Mouse (Mus musculus) MEL-GATA-1-ER (cell line): Measurements from ENCODE around the gene Dhrs7c.

Experiments used
- DNase-seq: peaks from one replicate; pipeline ENCODE4 v3.0.0-alpha.2; 2012; ENCODE audit warnings: low read depth; ENCODE audit errors: extremely low read depth

The Dhrs7c gene

DNA sequence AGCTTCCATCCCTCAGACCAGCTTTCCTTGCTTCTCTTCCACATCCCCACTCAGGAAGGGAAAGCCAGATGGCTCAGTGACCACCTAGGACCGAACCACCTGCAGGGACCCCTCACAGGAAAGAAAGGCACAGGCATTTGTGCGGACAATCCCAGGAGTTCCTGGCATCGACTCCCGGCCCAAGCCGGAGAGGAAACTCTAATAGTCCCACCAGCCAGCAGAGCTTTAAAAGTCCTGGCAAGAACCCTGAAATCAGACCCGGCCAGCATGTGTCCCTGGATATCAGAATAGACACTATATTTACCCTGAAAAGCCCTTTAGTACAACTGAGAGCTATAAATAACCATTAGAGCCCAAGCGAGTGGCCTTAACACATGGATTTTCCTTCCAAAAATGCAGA lies at the start of gene Dhrs7c:
TSS of gene Dhrs7c (plus strand) at position 257 of the 400 bp plus-strand sequence.
- no peak for DNase-seq

- no peak for DNase-seq
Observed at GRCm38 (mm10) chr11:67756287-67756686, 41.7 kb upstream of the Dhrs7c start.

DNA sequence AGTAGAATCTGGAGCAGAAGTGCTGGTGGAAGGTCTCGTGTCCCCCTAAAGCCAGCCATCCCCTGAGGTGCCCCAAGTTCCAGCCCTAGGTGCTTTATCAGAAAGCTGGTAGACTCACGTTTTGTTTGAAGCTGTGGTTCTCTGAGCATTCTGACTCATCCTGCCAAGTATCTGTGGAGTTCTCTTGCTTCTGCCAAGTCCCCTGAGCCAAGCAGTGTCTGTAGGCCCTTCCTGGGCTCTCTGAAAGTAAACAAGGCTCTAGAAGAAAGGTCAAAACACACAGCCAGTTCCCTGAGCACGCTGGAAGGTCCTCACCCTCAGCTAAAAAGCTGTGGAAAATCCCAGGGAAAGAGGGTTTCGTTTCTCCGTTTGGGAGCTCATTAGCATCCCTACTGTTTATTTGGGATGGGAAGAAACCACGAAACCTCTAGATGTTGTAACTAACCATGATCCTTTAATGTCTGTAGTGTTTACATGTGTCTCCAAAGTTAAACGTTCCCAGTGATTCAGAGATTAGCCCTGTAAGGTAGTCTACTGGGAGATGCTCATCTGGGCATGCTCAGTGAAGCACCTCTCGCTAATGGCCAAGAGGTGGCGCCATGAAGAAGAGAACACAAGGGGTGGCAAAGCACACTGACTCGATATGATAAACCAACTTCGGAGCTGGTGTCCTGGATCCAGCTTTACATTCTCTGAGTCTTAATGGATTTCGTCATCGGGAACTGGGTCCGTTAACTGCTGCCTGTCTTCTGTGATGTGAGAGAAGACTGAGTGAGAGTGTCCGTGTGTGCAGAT lies 40.4 kb upstream of the Dhrs7c start:
- no peak for DNase-seq

- DNase-seq = no peak
Observed at GRCm38 (mm10) chr11:67771053-67771452, 26.9 kb upstream of the Dhrs7c start, which contains the start of gene Glp2r. TSS of gene Glp2r (minus strand) at chr11:67771153.

DNA sequence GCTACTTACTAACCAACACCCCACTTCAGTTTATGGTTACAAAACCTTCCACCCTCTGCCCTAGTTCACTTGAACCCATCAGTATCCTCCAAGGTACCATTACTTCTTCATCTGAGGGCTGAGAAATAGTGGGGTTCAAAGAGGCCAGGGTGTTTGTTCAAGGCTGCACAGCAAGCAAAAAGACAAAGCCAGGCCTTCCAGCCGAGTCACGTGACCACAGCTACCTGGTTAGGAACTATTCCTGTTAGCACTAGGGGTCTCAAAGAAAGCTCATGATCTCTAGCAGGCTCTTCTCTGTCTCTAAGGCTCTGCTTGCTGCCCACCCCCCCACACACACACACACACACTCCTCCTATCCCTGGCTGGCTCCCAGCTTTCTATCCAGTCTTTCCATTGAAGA lies 26.3 kb upstream of the Dhrs7c start:
- no peak for DNase-seq

DNA sequence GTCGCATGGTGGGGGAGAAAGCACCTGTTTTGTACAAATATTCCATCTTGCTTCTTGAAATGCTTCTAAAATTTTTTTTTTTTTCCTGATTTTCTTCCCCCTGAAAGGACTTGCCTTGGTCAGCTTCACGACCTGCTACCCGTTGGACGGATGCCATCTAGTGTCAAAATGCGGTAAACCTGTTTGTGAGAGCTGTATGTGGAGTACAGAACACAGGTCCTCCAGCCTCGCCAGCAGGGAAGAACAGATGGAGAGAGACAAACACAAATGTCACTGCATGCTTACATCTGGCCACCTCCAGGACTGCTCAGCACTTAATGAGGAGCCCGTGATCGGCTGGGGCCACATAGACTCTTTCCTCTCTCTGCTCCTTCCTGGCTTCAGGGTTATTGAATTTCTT lies 25.4 kb upstream of the Dhrs7c start:
- no peak for DNase-seq

DNA sequence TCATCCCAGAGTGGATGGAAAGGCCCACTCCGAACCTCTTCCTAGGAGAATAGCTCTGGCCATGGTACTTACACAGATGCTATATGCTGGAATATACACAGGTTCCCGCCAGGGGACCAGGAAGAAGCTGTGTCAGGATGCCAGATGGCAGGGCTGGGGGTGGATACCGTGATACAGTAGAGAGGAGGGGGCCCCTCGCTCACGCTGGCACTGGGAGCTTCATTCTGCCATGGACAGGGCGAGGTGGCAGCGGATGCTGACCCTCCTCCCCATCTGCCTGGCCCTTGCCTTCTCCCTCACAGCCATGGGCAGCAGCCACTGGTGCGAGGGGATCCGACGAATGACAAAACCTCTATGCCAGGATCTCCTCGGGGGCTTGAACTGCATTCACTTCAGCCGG lies 23.6 kb upstream of the Dhrs7c start, which contains the start of gene Gsg1l2:
TSS of gene Gsg1l2 (plus strand) at position 230 of the 400 bp plus-strand sequence.
- no peak for DNase-seq

DNA sequence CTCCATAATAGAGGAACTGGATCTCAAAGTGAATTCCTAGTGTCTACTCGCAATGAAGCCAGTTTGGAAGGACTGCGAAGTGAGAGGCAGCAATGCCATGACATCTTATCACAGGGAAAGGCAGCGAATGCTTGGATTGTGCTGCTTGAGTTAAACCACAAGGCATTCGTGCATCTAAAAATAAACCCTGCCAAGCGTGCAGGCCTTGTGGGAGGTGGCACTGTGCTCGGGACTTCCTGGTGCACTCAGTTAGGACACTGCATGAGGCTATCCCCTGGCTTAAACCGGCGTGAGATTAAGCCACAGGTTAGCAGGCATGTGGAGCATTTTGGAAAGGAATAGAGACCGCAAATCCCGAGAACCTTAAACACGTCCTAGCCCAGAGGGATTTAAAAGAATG lies 7.8 kb upstream of the Dhrs7c start:
- DNase-seq = no peak

- DNase-seq = no peak
Observed at GRCm38 (mm10) chr11:67800130-67800723, 2.2 kb downstream of the Dhrs7c start.

DNA sequence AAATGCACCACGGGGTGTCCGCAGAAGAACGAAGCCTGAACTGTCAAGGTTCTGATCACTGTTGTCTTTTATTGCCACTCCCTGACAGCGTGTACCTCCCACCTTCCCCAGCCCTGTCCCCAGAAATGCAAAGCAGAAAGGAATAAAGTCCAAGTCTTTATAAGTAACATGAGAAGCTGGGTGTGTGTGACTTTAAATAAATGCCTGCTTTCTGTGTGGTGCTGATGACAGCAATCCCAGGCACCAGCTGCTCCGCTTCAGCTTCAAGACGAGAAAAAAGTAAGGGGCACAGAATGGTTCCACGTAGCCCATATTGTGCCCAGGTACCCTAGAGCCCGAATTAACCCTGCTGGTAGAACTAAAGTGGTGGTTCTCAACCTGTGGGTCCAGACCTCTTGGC lies 3.2 kb downstream of the Dhrs7c start:
- no peak for DNase-seq

- DNase-seq = no peak
Observed at GRCm38 (mm10) chr11:67805538-67805937, 7.6 kb downstream of the Dhrs7c start.

- no peak for DNase-seq
Observed at GRCm38 (mm10) chr11:67806832-67807597, 9.0 kb downstream of the Dhrs7c start.

- no peak for DNase-seq
Observed at GRCm38 (mm10) chr11:67808051-67808450, 10.1 kb downstream of the Dhrs7c start.

- no peak for DNase-seq
Observed at GRCm38 (mm10) chr11:67811535-67811934, 13.5 kb downstream of the Dhrs7c start.

DNA sequence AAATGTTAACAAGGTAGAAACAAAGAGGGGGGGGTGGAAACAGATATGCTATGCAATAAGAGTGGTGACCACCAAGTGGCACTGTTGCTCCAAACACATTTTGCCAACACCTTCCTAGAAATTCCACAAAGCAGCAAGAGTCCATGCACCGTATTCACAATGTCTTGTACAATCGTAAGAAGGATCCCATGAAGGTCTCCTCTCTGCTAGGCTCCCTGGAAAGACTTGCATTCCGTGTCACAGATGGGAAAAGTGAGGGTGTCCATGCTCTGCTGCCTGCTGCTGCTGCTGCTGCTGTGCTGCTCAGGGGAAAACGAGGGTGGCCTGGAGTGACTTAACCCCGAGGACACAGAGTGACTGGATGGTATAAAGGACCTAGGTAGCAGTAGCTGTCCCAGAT lies 21.6 kb downstream of the Dhrs7c start:
- no peak for DNase-seq

GRCm38 (mm10) chr11:67820221-67820620 lies 22.2 kb downstream of the Dhrs7c start:
- DNase-seq = no peak

DNA sequence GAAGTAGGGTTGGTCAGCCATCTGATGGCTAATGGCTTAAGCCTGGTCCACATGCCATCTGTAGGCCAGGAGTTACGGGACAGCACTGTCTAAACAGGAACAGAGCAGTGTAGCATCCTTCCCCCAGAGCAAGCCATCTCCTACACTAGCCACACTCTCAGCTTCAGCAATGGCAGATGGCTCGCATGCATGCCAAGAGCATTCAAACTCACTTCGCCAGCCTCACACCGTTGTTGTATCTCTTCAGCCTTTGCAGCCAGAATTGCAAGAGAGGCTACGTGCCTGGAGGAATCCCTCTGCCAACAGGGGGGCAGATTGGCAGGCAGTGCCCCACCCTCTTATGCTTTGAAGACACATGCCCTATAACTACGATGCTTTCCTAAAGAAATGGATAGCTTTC lies 23.6 kb downstream of the Dhrs7c start:
- DNase-seq = no peak

- no peak for DNase-seq
Observed at GRCm38 (mm10) chr11:67828360-67829059, 30.5 kb downstream of the Dhrs7c start.

DNA sequence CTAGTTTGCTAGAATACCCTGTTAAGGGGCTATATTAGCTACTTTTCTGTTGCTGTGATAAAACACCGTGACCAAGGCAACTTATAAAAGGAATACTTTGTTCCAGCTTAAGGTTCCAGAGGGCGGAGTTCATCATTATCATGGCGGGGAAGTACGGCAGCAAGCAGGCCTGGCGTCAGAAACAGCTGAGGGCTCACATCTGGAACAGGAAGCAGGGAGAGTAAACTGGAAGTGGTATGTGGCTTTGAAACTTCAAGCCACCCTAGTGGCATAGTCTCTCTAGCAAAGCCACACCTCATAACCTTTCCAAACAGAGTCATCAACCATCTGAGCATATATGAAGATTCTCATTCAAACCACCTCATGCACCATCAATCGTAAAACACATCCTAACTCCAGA lies 31.5 kb downstream of the Dhrs7c start:
- no peak for DNase-seq

DNA sequence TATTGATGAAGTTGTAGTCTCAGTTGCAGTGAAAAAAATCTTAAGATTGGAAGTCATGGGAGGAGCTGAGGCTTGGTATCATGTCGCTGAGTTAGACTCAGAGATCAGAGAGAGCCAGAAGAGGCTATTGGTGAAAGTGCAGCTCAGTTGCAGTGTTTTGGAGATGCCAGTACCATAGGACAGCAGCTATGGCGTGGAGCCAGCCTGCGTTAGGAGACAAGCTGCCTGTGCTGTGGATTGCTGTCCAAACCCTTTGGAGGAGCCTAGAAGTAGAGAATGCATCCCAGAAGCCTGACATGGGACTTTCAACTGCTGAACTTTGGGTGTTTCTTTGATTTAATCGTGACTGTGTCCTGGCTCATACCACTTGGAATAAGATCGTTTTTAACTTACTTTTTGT lies 33.8 kb downstream of the Dhrs7c start:
- DNase-seq = no peak

DNA sequence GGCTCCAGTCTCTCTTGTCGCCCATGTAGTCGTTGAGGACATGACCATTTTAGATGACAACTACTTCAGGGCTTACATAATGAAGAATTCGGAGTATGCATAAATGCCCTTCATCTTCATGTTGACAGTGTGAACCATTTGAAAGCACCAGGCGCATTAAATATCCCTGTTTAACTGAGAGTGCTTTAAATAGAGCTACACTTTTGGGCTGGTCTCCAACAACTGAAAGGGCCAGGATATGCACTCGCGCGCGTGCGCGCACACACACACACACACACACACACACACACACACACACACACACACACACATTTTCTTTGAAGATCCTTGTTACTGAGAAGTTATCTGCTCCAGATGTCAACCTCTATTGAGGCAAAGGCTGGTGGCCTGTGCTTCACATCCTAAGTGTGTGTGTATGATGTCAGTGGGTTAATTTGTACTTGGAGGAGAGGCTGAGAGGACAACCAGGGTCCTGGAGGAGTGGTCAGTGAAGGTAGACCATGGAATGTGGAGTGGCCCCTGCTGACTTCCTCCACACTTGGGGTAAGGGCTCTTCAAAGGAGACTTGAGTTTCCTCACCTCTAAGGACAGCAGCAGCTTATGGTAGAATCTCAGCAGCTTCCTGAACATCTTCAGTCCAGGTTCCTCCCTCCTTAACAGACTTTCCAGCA lies 37.6 kb downstream of the Dhrs7c start:
- DNase-seq = no peak
